Mouse (Mus musculus): ENCODE results near the gene Retreg3. TPM values are rescaled to one million over a fixed set of nuclear protein-coding genes. Genes with fewer than 3 reads are reported as not detected.
A peak's percentile ranks its signal among the peaks of the same experiment; 100 is the strongest.
"Not testable (repeated sequence)": the region's sequence is repeated elsewhere in the genome, so short reads cannot be mapped to it uniquely, and the experiment has no call there.

The Retreg3 gene
- polyA plus RNA-seq, 1 experiment from 2014 or later: 11.1 TPM

DNA sequence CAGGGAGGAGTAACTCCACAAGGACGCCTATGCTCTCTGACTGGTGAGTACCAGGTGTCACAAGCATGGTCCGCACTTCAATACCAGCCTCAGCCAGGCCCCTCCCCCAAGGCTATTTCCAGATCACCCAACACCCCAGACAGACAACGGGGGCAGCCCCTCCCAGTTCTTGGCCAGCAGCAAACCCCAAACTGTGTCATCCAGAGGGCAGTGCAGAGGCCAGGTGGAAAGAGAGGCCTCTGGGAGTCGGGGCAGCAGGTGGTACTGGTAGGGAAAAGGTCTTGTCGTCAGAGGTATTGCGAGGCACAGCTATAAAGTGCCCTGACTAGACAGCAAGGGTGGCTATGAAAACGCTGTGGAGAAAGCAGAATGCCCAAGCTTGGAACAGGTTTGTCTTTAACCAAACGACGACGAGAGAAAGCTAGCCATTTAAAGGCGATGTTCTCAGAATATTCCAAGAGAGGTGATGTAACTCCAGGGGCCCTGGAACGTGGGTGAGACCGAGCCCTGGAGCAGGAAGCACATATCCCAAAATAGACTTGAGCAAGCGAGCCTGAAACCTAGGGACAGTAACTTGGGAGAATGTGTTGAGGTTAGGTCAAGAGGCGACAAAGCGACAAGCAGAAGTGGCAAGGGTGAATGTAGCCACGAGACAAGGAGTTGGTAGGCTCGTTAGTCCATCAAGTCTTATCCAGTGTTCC lies 10.5 kb upstream of the Retreg3 start:
- Histone ChIP-seq H3K4me1 (replicated peaks; ENCODE audit: control insufficient read depth, insufficient read depth, low read length) (no peaks in the 10 kb centered on the region), H3K36me3 (ENCODE audit: control insufficient read depth, insufficient read depth, low read length) (peaks cover 12% of the 10 kb centered on the region), H3K27ac (ENCODE audit: low read depth, low read length) (no peak overlapping the region), H3K27me3 (ENCODE audit: control insufficient read depth, insufficient read depth, low read length) (no peaks in the 10 kb centered on the region), H3K9me3 (ENCODE audit: control insufficient read depth, low read length) (peaks cover 2% of the 10 kb centered on the region; the same call in 1 of the 2 replicates), H3K9ac (ENCODE audit: low read length) (no peak overlapping the region), H3K4me3 (ENCODE audit: low read depth, low read length) (no peak overlapping the region), H3K4me2 (ENCODE audit: low read depth, low read length, severe bottlenecking) (no peak overlapping the region)
- 56% methylated on average over 18 of the region's 18 CpGs for WGBS
- ATAC-seq (replicated peaks; ENCODE audit: low FRiP score): no peak
- peak; percentile 33 for DNase-seq (ENCODE audit: low spot score)

DNA sequence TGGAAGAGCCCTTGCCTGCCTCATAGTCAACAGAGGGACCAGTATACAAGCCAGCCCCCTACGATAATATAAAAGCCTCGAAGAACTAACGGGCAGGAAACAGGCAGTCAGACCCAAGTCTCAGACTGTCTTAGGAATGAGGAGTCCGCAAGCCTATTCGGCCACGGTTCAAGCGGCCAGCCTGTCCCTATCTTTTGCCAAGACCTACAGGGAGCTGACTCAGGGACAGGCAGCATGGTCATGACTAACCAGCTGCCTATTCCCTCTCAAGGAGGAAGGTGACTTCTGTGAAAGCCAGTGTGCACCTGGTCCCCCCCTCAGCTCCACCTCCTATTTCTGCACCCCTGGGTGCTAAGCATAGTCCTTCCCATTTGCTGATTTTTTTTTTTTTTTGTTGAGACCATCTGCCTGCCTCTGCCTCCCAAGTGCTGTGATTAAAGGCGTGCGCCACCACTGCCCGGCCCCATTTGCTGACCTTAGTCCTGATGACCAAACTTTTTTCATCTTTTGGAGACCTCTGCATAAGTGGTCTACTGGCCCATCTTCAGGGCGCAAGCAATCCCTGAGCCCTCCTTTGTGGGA lies 9.4 kb upstream of the Retreg3 start:
- Histone ChIP-seq H3K27ac (ENCODE audit: low read depth, low read length) (no peak overlapping the region), H3K36me3 (ENCODE audit: control insufficient read depth, insufficient read depth, low read length) (peaks cover 12% of the 10 kb centered on the region), H3K4me3 (ENCODE audit: low read depth, low read length) (no peak overlapping the region), H3K4me2 (ENCODE audit: low read depth, low read length, severe bottlenecking) (no peak overlapping the region), H3K9me3 (ENCODE audit: control insufficient read depth, low read length) (peaks cover 2% of the 10 kb centered on the region; the same call in 1 of the 2 replicates), H3K4me1 (replicated peaks; ENCODE audit: control insufficient read depth, insufficient read depth, low read length) (no peaks in the 10 kb centered on the region), H3K9ac (ENCODE audit: low read length) (no peak overlapping the region), H3K27me3 (ENCODE audit: control insufficient read depth, insufficient read depth, low read length) (no peaks in the 10 kb centered on the region)
- ATAC-seq (replicated peaks; ENCODE audit: low FRiP score) (no peak), DNase-seq (ENCODE audit: low spot score) (no peak)
- 89% methylated on average over 11 of the region's 11 CpGs for WGBS

DNA sequence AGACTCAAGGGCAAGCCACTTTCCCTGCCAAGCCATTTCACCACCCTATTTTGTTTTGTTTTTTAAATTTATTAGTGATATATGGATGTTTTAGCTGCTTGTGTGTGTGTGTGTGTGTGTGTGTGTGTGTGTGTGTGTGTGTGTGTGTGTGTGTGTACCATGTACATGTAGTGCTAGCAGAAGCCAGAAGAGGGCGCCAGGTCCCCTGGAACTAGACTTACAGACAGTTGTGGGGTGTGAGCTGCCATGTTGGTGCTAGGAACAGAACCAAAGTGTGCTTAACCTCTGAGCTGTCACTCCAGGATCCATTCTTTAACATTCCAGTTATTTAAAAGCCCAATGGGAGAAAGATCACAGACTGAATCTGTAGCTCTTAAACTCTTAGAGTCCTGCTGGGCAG lies 7.4 kb upstream of the Retreg3 start:
- Histone ChIP-seq H3K4me3 (ENCODE audit: low read depth, low read length) (no peak overlapping the region), H3K4me1 (replicated peaks; ENCODE audit: control insufficient read depth, insufficient read depth, low read length) (no peaks in the 10 kb centered on the region), H3K27me3 (ENCODE audit: control insufficient read depth, insufficient read depth, low read length) (no peaks in the 10 kb centered on the region), H3K36me3 (ENCODE audit: control insufficient read depth, insufficient read depth, low read length) (peaks cover 15% of the 10 kb centered on the region), H3K27ac (ENCODE audit: low read depth, low read length) (no peak overlapping the region), H3K9ac (ENCODE audit: low read length) (no peak overlapping the region), H3K4me2 (ENCODE audit: low read depth, low read length, severe bottlenecking) (no peak overlapping the region), H3K9me3 (ENCODE audit: control insufficient read depth, low read length) (peaks cover 2% of the 10 kb centered on the region; the same call in 1 of the 2 replicates)
- 75% methylated on average over 1 of the region's 1 CpGs for WGBS
- DNase-seq (ENCODE audit: low spot score) (no peak), ATAC-seq (replicated peaks; ENCODE audit: low FRiP score) (no peak)

DNA sequence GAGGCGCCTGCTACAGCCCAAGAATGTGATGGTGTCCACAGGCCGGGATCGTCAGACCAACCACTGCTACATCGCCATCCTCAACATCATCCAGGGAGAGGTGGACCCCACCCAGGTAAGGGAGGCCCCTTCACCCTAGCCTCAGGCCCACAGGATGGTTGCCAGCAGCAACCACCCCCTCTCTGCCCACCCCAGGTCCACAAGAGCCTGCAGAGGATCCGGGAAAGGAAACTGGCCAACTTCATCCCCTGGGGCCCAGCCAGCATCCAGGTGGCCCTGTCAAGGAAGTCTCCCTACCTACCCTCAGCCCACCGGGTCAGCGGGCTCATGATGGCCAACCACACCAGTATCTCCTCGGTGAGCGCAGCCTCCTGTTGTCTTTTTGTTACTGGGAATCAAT lies 5.3 kb upstream of the Retreg3 start:
- not testable (repeated sequence) for H3K9me3 ChIP-seq (ENCODE audit: control insufficient read depth, low read length); H3K4me1 ChIP-seq (replicated peaks; ENCODE audit: control insufficient read depth, insufficient read depth, low read length); ATAC-seq (replicated peaks; ENCODE audit: low FRiP score); H3K27ac ChIP-seq (ENCODE audit: low read depth, low read length); H3K9ac ChIP-seq (ENCODE audit: low read length); H3K4me2 ChIP-seq (ENCODE audit: low read depth, low read length, severe bottlenecking); H3K4me3 ChIP-seq (ENCODE audit: low read depth, low read length); DNase-seq (ENCODE audit: low spot score); H3K27me3 ChIP-seq (ENCODE audit: control insufficient read depth, insufficient read depth, low read length)
- WGBS: 94% methylated on average over 6 of the region's 9 CpGs
- H3K36me3 ChIP-seq (ENCODE audit: control insufficient read depth, insufficient read depth, low read length): peaks cover 15% of the 10 kb centered on the region

DNA sequence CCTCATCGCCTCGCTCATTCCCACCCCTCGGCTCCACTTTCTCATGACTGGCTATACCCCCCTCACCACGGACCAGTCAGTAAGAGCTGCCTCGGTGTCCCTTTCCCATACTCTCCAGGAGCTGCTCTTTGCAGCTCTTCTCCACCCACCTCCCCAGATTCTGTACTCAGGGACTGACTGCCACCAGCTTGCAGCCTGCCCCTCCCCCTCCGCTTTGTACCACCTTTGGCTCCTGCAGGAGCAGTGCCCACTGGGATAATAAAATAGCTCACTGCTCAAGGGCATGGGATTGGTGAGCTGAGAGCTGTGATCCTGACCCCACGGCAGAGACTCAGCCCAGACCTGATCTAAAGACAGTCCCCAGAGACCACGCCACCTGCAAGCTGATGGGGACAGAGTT lies 4.8 kb upstream of the Retreg3 start:
- H3K36me3 ChIP-seq (ENCODE audit: control insufficient read depth, insufficient read depth, low read length): peaks cover 15% of the 10 kb centered on the region
- H3K4me3 ChIP-seq (ENCODE audit: low read depth, low read length); ATAC-seq (replicated peaks; ENCODE audit: low FRiP score); H3K9me3 ChIP-seq (ENCODE audit: control insufficient read depth, low read length); H3K9ac ChIP-seq (ENCODE audit: low read length); H3K27ac ChIP-seq (ENCODE audit: low read depth, low read length); DNase-seq (ENCODE audit: low spot score); H3K27me3 ChIP-seq (ENCODE audit: control insufficient read depth, insufficient read depth, low read length); H3K4me2 ChIP-seq (ENCODE audit: low read depth, low read length, severe bottlenecking); H3K4me1 ChIP-seq (replicated peaks; ENCODE audit: control insufficient read depth, insufficient read depth, low read length): not testable (repeated sequence)
- 95% methylated on average over 8 of the region's 8 CpGs for WGBS

DNA sequence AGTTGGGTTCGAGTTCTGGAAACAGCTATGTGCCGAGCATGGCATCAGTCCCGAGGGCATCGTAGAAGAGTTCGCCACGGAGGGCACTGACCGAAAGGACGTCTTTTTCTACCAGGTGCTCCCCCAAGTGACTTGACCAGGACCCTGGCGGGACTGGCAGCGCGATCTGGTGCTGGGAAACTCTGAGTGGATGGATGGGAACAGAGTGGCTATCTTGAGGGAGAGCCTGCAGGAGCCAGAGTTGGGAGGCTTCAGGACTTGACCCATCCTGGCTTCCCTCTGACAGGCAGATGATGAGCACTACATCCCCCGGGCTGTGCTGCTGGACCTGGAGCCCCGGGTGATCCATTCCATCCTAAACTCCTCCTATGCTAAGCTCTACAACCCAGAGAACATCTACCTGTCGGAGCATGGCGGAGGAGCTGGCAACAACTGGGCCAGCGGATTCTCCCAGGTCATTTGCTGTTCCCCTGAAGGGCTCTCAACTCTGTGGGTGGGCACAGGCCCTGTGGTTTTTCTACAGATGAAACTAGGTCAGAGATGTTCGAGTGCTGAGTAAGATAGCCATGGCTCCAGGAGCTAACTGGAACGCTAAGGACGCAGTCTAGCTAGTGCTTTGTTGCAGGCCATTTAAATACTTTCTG lies 974 bp upstream of the Retreg3 start:
- Histone ChIP-seq H3K9ac (ENCODE audit: low read length) (peak overlapping the region; percentile 82), H3K4me3 (ENCODE audit: low read depth, low read length) (peak overlapping the region; percentile 89), H3K27ac (ENCODE audit: low read depth, low read length) (peak overlapping the region; percentile 80; the same call in 1 of the 2 replicates), H3K4me1 (replicated peaks; ENCODE audit: control insufficient read depth, insufficient read depth, low read length) (peaks cover 14% of the 10 kb centered on the region; the same call in 1 of the 2 replicates), H3K9me3 (ENCODE audit: control insufficient read depth, low read length) (no peaks in the 10 kb centered on the region), H3K4me2 (ENCODE audit: low read depth, low read length, severe bottlenecking) (peak overlapping the region; percentile 92), H3K36me3 (ENCODE audit: control insufficient read depth, insufficient read depth, low read length) (peaks cover 3% of the 10 kb centered on the region), H3K27me3 (ENCODE audit: control insufficient read depth, insufficient read depth, low read length) (no peaks in the 10 kb centered on the region)
- 26% methylated on average over 19 of the region's 19 CpGs for WGBS
- no peak for ATAC-seq (replicated peaks; ENCODE audit: low FRiP score)
- DNase-seq (ENCODE audit: low spot score): peak; percentile 57

DNA sequence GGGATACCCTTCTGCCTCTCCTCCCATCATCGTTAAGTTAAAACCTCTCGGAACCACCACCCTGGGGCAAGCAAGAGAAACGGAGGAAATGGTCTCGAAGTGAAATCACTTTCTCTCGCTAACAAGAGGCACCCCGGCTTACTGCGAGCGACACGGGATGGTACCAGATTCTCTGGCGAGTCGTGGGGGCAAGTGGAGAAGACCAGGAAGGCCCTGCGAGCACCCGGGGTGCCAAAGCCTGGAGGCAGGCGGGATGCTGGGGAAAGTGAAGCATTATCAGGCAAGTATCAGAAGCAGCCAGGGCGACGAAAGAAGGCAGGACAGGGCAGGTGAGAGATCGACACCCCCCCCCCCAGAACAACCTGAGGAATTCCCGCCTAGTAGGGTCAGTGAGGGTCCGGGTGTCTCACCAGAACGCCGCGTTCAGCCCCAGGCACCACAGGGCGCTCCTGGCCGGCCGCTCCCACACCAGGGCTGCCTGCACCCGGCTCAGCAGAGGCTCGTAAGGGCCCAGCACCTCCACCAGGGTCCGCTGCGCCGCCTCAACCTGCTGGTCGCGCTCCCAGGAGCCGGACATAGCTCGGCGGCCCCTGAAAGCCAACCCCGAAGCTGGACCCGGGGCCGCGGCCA lies 447 bp downstream of the Retreg3 start:
- Histone ChIP-seq H3K36me3 (ENCODE audit: control insufficient read depth, insufficient read depth, low read length) (peaks cover 3% of the 10 kb centered on the region), H3K27ac (ENCODE audit: low read depth, low read length) (peak overlapping the region; percentile 77), H3K9me3 (ENCODE audit: control insufficient read depth, low read length) (no peaks in the 10 kb centered on the region), H3K9ac (ENCODE audit: low read length) (peak overlapping the region; percentile 91), H3K4me3 (ENCODE audit: low read depth, low read length) (peak overlapping the region; percentile 89), H3K4me1 (replicated peaks; ENCODE audit: control insufficient read depth, insufficient read depth, low read length) (peaks cover 15% of the 10 kb centered on the region; the same call in 1 of the 2 replicates), H3K4me2 (ENCODE audit: low read depth, low read length, severe bottlenecking) (peak overlapping the region; percentile 95), H3K27me3 (ENCODE audit: control insufficient read depth, insufficient read depth, low read length) (no peaks in the 10 kb centered on the region)
- DNase-seq (ENCODE audit: low spot score): no peak
- WGBS: under 1% methylated on average over 37 of the region's 39 CpGs
- peak; percentile 79; the same call in 1 of the 2 replicates for ATAC-seq (replicated peaks; ENCODE audit: low FRiP score)

DNA sequence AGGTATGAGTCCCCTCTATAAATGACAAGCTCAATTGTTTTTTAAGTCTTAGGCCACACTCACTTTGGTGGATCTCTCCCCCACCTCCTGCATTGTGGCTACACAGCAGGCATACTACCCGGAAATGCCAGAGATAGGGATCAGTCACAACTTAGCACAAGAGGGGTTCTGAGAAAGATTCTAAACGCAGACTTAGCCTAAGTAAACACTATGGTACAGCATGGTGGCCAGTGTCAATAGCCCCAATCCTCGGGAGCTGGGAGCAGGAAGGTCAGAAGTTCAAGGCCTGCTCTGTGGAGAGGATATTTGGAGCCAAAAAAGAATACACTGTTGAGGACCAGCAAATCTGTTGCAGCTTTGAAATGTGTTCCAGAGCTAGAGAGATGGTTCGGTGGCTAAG lies 1.6 kb downstream of the Retreg3 start:
- H3K9me3 ChIP-seq (ENCODE audit: control insufficient read depth, low read length): no peaks in the 10 kb centered on the region
- H3K4me1 ChIP-seq (replicated peaks; ENCODE audit: control insufficient read depth, insufficient read depth, low read length): peaks cover 15% of the 10 kb centered on the region; the same call in 1 of the 2 replicates
- DNase-seq (ENCODE audit: low spot score) (no peak), ATAC-seq (replicated peaks; ENCODE audit: low FRiP score) (no peak)
- peak overlapping the region; percentile 89; the same call in 1 of the 2 replicates for H3K4me3 ChIP-seq (ENCODE audit: low read depth, low read length)
- no peak overlapping the region for H3K27ac ChIP-seq (ENCODE audit: low read depth, low read length)
- no peak overlapping the region; the same call in 1 of the 2 replicates for H3K9ac ChIP-seq (ENCODE audit: low read length)
- no peaks in the 10 kb centered on the region for H3K27me3 ChIP-seq (ENCODE audit: control insufficient read depth, insufficient read depth, low read length)
- peak overlapping the region; percentile 95 for H3K4me2 ChIP-seq (ENCODE audit: low read depth, low read length, severe bottlenecking)
- no peaks in the 10 kb centered on the region for H3K36me3 ChIP-seq (ENCODE audit: control insufficient read depth, insufficient read depth, low read length)
- WGBS: 53% methylated on average over 4 of the region's 4 CpGs

Data from forebrain, embryonic 11.5 days (tissue).